Mouse (Mus musculus) midbrain, embryonic 11.5 days (tissue): ENCODE measurements around the gene 2810408A11Rik. TPM values are rescaled to one million over a fixed set of nuclear protein-coding genes. Genes with fewer than 3 reads are reported as not detected.
"Not testable (repeated sequence)": the region's sequence is repeated elsewhere in the genome, so short reads cannot be mapped to it uniquely, and the experiment has no call there.

Source experiments
- ATAC-seq: fragments of 200-750 bp; cut with Nextera tagmentation; 2 replicates; pipeline ENCODE4 v1.8.0; 2017; ENCODE audit warnings: moderate TSS enrichment, moderate library complexity; ENCODE audit not compliant: low FRiP score
- DNase-seq: peaks from one replicate; pipeline ENCODE4 v3.0.0; 2015; ENCODE audit warnings: low spot score; ENCODE audit errors: missing footprints
- H3K27ac ChIP-seq: fragments of 300-500 bp; sonication (generic); 2 replicates; pipeline ENCODE4 v1.5.1; 2014; ENCODE audit warnings: low read depth, low read length
- H3K27me3 ChIP-seq: fragments of 300-500 bp; sonication (generic); 2 replicates; pipeline ENCODE4 v1.6.1; 2014; ENCODE audit warnings: mild to moderate bottlenecking, low read length, moderate library complexity, mixed read lengths; ENCODE audit not compliant: control insufficient read depth, insufficient read depth
- H3K36me3 ChIP-seq: fragments of 300-500 bp; sonication (generic); 2 replicates; pipeline ENCODE4 v1.6.1; 2014; ENCODE audit warnings: mild to moderate bottlenecking, low read length, moderate library complexity, mixed read lengths; ENCODE audit not compliant: control insufficient read depth, insufficient read depth
- H3K4me1 ChIP-seq: fragments of 300-500 bp; sonication (generic); 2 replicates; pipeline ENCODE4 v1.6.1; 2014; ENCODE audit warnings: low read length; ENCODE audit not compliant: control insufficient read depth, insufficient read depth
- H3K4me2 ChIP-seq: fragments of 300-500 bp; sonication (generic); 2 replicates; pipeline ENCODE4 v1.6.1; 2014; ENCODE audit warnings: mild to moderate bottlenecking, moderate library complexity
- H3K4me3 ChIP-seq: fragments of 300-500 bp; sonication (generic); 2 replicates; pipeline ENCODE4 v1.5.1; 2014; ENCODE audit warnings: low read depth, low read length
- H3K9ac ChIP-seq: fragments of 300-500 bp; sonication (generic); 2 replicates; pipeline ENCODE4 v1.6.1; 2014; ENCODE audit warnings: low read length
- H3K9me3 ChIP-seq: fragments of 300-500 bp; sonication (generic); 2 replicates; pipeline ENCODE4 v1.6.1; 2016; ENCODE audit warnings: low read length; ENCODE audit not compliant: control insufficient read depth
- WGBS: fragments of 180-500 bp; shearing (Covaris S2); extraction: QIAGEN DNeasy Blood & Tissue Kit; methylation state at CpG from one replicate; pipeline ENCODE4 v1.1.7; 2014; 5-methylcytosine and 5-hydroxymethylcytosine counted together
- polyA plus RNA-seq: library from polyadenylated mRNA; unstranded; fragments of >200 nt; fragmentation: Nextera tagmentation; extraction: Ambion mirVana; gene quantifications from 2 replicates; pipeline ENCODE4 v1.2.1, GENCODE M21; 2014

Gene 2810408A11Rik
- polyA plus RNA-seq, 1 experiment from 2014 or later: 17.8 TPM

GRCm38 (mm10) chr11:69871822-69872221 is 29.0 kb downstream of the 2810408A11Rik start:
- H3K27ac ChIP-seq: no peak overlapping the region
- 95% methylated on average over 7 of the region's 7 CpGs for WGBS
- H3K36me3 ChIP-seq: no peaks in the 10 kb centered on the region
- H3K4me3 ChIP-seq: no peak overlapping the region
- no peak overlapping the region for H3K4me2 ChIP-seq
- no peak overlapping the region for H3K9ac ChIP-seq
- peaks cover under 1% of the 10 kb centered on the region; the same call in 1 of the 2 replicates for H3K4me1 ChIP-seq
- H3K27me3 ChIP-seq: no peaks in the 10 kb centered on the region
- ATAC-seq: no peak
- no peaks in the 10 kb centered on the region for H3K9me3 ChIP-seq
- no peak for DNase-seq

DNA sequence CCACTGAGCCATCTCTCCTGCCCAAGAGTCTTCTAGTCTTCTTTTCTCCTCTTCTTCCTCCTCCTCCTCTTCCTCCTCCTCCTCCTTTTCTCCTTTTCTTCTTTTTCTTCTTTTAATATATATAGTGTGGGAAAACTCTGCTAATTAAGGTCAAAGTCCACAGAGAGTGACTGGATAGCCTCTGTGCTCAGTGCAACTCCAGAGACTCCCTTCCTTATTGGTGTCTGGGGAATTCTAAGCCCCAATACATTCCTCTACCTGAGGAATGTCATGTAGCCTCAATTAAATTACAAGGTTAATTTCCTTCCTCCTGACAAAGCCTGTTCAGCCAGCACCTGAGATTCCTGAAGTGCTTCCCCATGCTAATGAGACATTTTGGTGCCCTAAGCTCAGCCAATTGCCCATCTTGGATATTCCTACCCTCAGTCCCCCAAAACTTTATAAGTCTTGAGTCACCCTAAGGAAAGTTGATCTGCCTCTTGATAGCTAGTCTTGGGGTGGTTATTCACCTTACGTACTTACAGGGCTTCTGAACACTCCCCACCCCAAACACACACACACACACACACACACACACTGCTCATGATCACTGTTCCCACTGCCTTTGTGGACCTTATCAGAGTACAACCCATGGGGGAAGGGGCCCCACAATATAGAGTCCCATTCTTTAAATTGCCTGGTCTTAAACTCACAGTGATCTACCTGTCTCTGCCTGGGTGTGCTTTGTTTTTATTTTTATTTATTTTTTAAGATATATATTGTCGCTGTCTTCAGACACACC is 30.3 kb downstream of the 2810408A11Rik start:
- ATAC-seq (no peak), DNase-seq (no peak)
- Histone ChIP-seq H3K9me3 (no peaks in the 10 kb centered on the region), H3K4me1 (no peaks in the 10 kb centered on the region), H3K27ac (no peak overlapping the region), H3K36me3 (no peaks in the 10 kb centered on the region), H3K4me3 (no peak overlapping the region), H3K9ac (no peak overlapping the region), H3K27me3 (no peaks in the 10 kb centered on the region), H3K4me2 (no peak overlapping the region)
- WGBS: 82% methylated on average over 2 of the region's 2 CpGs

- no peak for DNase-seq
Measured at GRCm38 (mm10) chr11:69867335-69867734, 33.5 kb downstream of the 2810408A11Rik start.

DNA sequence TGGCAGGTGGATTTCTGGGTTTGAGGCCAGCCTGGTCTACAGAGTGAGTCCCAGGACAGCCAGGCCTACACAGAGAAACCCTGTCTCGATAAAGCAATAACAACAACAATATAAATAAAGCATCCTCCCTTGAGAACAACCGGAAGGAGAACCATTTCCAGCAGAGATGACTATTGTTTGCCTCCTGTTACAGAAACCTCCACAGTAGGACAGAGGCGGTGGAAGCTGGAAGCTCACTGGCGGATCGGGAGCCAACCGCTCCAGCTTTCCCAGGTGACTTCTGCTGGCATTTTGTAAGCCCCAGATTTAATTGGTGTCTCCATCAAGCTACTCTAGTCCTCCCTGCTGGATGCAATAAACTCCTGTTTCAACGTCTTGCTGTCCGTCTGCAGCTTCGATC is 35.2 kb downstream of the 2810408A11Rik start:
- Histone ChIP-seq H3K9ac (no peak overlapping the region), H3K27ac (no peak overlapping the region), H3K4me2 (no peak overlapping the region), H3K4me3 (no peak overlapping the region), H3K9me3 (no peaks in the 10 kb centered on the region), H3K27me3 (no peaks in the 10 kb centered on the region), H3K4me1 (no peaks in the 10 kb centered on the region), H3K36me3 (no peaks in the 10 kb centered on the region)
- no peak for DNase-seq
- WGBS: 85% methylated on average over 9 of the region's 9 CpGs
- ATAC-seq: no peak

More at GRCm38 (mm10) chr11:69867335-69867734, 33.5 kb downstream of the 2810408A11Rik start:
- Histone ChIP-seq H3K9me3 (no peaks in the 10 kb centered on the region), H3K4me3 (no peak overlapping the region), H3K9ac (no peak overlapping the region), H3K27ac (no peak overlapping the region), H3K4me2 (no peak overlapping the region), H3K36me3 (no peaks in the 10 kb centered on the region), H3K4me1 (no peaks in the 10 kb centered on the region), H3K27me3 (no peaks in the 10 kb centered on the region)
- WGBS: 70% methylated on average over 9 of the region's 9 CpGs
- ATAC-seq: no peak

DNA sequence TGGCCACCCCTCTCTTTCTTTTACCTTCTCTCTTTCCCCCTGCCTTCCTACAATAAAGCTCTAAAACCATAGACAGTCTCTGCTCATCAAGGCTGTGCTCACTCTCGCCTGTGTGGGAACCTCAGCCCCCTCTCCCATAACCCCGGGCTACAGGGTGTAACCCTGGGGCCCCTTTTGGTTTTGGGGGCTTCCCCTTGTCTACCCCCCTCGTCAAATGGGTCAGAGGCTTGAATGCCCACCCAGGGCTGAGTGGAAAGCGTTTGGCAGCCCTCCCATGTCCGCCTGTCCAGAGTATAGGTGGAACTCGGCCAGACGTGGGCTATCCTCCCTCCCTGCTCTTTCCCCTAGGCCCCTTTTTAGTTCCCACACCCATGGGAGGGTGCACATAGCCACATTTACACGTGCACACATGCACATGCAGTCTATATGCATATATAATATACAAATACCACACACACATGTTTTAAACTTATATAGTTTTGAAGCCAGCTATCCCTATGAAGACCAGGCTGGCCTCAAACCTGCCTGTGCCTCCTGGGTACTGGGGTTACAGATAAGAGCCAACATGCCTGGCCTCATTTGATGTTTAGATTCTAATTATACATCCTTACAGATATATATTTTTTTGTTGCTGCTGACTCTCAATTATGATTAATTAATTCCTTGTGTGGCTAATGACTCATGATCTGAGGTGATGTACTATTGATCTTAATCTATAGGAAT is 36.5 kb downstream of the 2810408A11Rik start:
- Histone ChIP-seq H3K27ac (no peak overlapping the region), H3K36me3 (no peaks in the 10 kb centered on the region), H3K9me3 (no peaks in the 10 kb centered on the region), H3K27me3 (no peaks in the 10 kb centered on the region), H3K4me2 (no peak overlapping the region), H3K4me1 (no peaks in the 10 kb centered on the region), H3K9ac (no peak overlapping the region), H3K4me3 (no peak overlapping the region)
- 63% methylated on average over 8 of the region's 8 CpGs for WGBS
- ATAC-seq (no peak), DNase-seq (no peak)

- WGBS: 86% methylated on average over 3 of the region's 3 CpGs
- H3K4me3 ChIP-seq, H3K4me2 ChIP-seq, H3K36me3 ChIP-seq, H3K27ac ChIP-seq, ATAC-seq, H3K9me3 ChIP-seq, H3K9ac ChIP-seq, H3K27me3 ChIP-seq, DNase-seq, H3K4me1 ChIP-seq: not testable (repeated sequence)
Measured at GRCm38 (mm10) chr11:69863729-69864128, 37.1 kb downstream of the 2810408A11Rik start.

- Histone ChIP-seq H3K9ac (no peak within 1 kb of the TSS), H3K27me3 (peaks cover 13% of the 10 kb centered on the region), H3K27ac (no peak within 1 kb of the TSS), H3K4me2 (no peak within 1 kb of the TSS), H3K9me3 (no peaks in the 10 kb centered on the region), H3K36me3 (no peaks in the 10 kb centered on the region), H3K4me1 (no peaks in the 10 kb centered on the region), H3K4me3 (no peak within 1 kb of the TSS)
- DNase-seq: no peak
- no peak for ATAC-seq
- 22% methylated on average over 30 of the region's 30 CpGs for WGBS
Measured at GRCm38 (mm10) chr11:69858113-69858998, 42.4 kb downstream of the 2810408A11Rik start, which contains the start of gene Tnk1. Gene Tnk1, minus strand, starts transcription at chr11:69858730.

- Histone ChIP-seq H3K27me3 (peaks cover 13% of the 10 kb centered on the region), H3K9ac (no peak overlapping the region), H3K9me3 (no peaks in the 10 kb centered on the region), H3K4me1 (no peaks in the 10 kb centered on the region), H3K4me3 (no peak overlapping the region), H3K27ac (no peak overlapping the region), H3K4me2 (no peak overlapping the region), H3K36me3 (peaks cover 1% of the 10 kb centered on the region; the same call in 1 of the 2 replicates)
- peak; percentile 48 for ATAC-seq
- DNase-seq: peak; percentile 82
- 24% methylated on average over 16 of the region's 16 CpGs for WGBS
Measured at GRCm38 (mm10) chr11:69855347-69855746, 45.4 kb downstream of the 2810408A11Rik start.
